ENCODE assay signal across 22 mouse cellular contexts in the genomic region with DNA sequence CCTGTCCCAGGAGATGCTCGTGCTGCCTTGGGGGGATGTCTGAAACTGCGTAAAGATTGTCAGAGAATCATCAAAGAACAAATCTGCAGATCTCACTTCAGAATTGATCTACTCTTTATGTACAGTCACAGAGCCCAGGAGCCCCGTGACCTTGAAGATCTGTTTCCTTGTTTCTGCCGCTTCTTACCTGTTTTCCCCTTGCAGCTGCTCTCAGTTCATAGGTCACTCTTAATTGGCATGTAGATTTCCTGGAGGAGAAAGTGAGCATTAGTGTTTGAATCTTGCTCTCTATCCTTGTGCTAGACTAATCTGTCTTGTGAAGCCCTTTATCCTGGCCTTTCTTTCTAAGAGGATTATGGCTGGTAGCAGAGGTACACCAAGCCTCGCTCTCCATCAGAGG. TPM values are rescaled to one million over a fixed set of nuclear protein-coding genes. Genes with fewer than 3 reads are reported as not detected.
DNase-seq lines count a peak whose midpoint lies in the region; ATAC-seq and TF ChIP-seq lines count a peak whose summit lies in the region.
"Had no signal": no experiment of that assay in that cellular context is flagged by ENCODE, and none has a peak within 500 bp of the region (broad histone marks: within the 10 kb centered on the region; RNA-seq: fewer than 3 reads in every experiment).

No protein-coding gene starts in this region.

- 67% methylated on average over 5 of the region's 5 CpGs for WGBS in midbrain, embryonic 11.5 days
- 56% methylated on average over 5 of the region's 5 CpGs for WGBS in midbrain, embryonic 15.5 days
- 87% methylated on average over 5 of the region's 5 CpGs for WGBS in intestine, embryonic 15.5 days
- WGBS in small intestine, adult 2 months, result 33% methylated on average over 5 of the region's 5 CpGs
- 94% methylated on average over 5 of the region's 5 CpGs for WGBS in kidney, embryonic 14.5 days

- no peaks in the 10 kb centered on the region for H3K9me3 ChIP-seq in midbrain, embryonic 11.5 days (ENCODE audit: control insufficient read depth, low read length)
- H3K9me3 ChIP-seq in midbrain, embryonic 15.5 days, result no peaks in the 10 kb centered on the region
- no peaks in the 10 kb centered on the region for H3K9me3 ChIP-seq in intestine, embryonic 15.5 days
- H3K9me3 ChIP-seq in kidney, embryonic 14.5 days (ENCODE audit: control insufficient read depth, low read length), result no peaks in the 10 kb centered on the region
- H3K9me3 ChIP-seq: forebrain, embryonic 10.5 days; forebrain, embryonic 13.5 days; hindbrain, embryonic 10.5 days; hindbrain, embryonic 13.5 days had no signal

- H3K27me3 ChIP-seq in midbrain, embryonic 11.5 days (ENCODE audit: control insufficient read depth, insufficient read depth, low read length), result no peaks in the 10 kb centered on the region
- H3K27me3 ChIP-seq in midbrain, embryonic 15.5 days (replicated peaks), result no peaks in the 10 kb centered on the region
- no peaks in the 10 kb centered on the region for H3K27me3 ChIP-seq in intestine, embryonic 15.5 days (replicated peaks)
- H3K27me3 ChIP-seq in small intestine, adult 2 months (ENCODE audit: control insufficient read depth, insufficient read depth, low read length), result no peaks in the 10 kb centered on the region
- no peaks in the 10 kb centered on the region for H3K27me3 ChIP-seq in kidney, embryonic 14.5 days (ENCODE audit: control insufficient read depth, insufficient read depth, low read length)
- H3K27me3 ChIP-seq: forebrain, embryonic 13.5 days had no signal

- no peak for TF ChIP-seq POLR2A in small intestine, adult 2 months (IDR thresholded peaks at IDR 0.05; ENCODE audit: low read depth, low read length)

- no peak for TF ChIP-seq CTCF in small intestine, adult 2 months (IDR thresholded peaks at IDR 0.05; ENCODE audit: extremely low read depth, insufficient read length, insufficient replicate concordance, low read depth, low read length)

- ATAC-seq in midbrain, embryonic 11.5 days (ENCODE audit: low FRiP score), result no peak
- no peak for ATAC-seq in midbrain, embryonic 15.5 days (replicated peaks)
- ATAC-seq in intestine, embryonic 15.5 days, result peak; percentile 72
- ATAC-seq in kidney, embryonic 14.5 days (ENCODE audit: low FRiP score, low TSS enrichment), result no peak
- ATAC-seq: forebrain, embryonic 13.5 days; forebrain, embryonic 16.5 days; hindbrain, embryonic 16.5 days had no signal

- peaks cover 11% of the 10 kb centered on the region for H3K36me3 ChIP-seq in midbrain, embryonic 11.5 days (ENCODE audit: control insufficient read depth, insufficient read depth, low read length)
- H3K36me3 ChIP-seq in midbrain, embryonic 15.5 days (replicated peaks), result peaks cover 33% of the 10 kb centered on the region
- peaks cover 24% of the 10 kb centered on the region for H3K36me3 ChIP-seq in intestine, embryonic 15.5 days
- H3K36me3 ChIP-seq in small intestine, adult 2 months (ENCODE audit: control insufficient read depth, insufficient read depth, low read length), result peaks cover 71% of the 10 kb centered on the region
- H3K36me3 ChIP-seq in kidney, embryonic 14.5 days (ENCODE audit: control insufficient read depth, insufficient read depth, low read length), result peaks cover 83% of the 10 kb centered on the region

- no peak overlapping the region for H3K9ac ChIP-seq in midbrain, embryonic 11.5 days (ENCODE audit: low read length)
- no peak overlapping the region for H3K9ac ChIP-seq in midbrain, embryonic 15.5 days
- no peak overlapping the region for H3K9ac ChIP-seq in intestine, embryonic 15.5 days
- no peak overlapping the region for H3K9ac ChIP-seq in kidney, embryonic 14.5 days (ENCODE audit: low read depth, low read length)
- H3K9ac ChIP-seq: forebrain, embryonic 13.5 days; hindbrain, embryonic 13.5 days had no signal

- no peak overlapping the region for H3K27ac ChIP-seq in midbrain, embryonic 11.5 days (ENCODE audit: low read depth, low read length)
- no peak overlapping the region for H3K27ac ChIP-seq in midbrain, embryonic 15.5 days
- H3K27ac ChIP-seq in intestine, embryonic 15.5 days, result no peak overlapping the region
- H3K27ac ChIP-seq in small intestine, adult 2 months (ENCODE audit: insufficient read depth, low read depth, low read length), result peak overlapping the region; percentile 55
- H3K27ac ChIP-seq in kidney, embryonic 14.5 days (ENCODE audit: low read depth, low read length), result no peak overlapping the region
- H3K27ac ChIP-seq: forebrain, embryonic 10.5 days; forebrain, embryonic 13.5 days; heart, adult 2 months; hindbrain, embryonic 10.5 days; hindbrain, embryonic 13.5 days had no signal

- H3K4me2 ChIP-seq in midbrain, embryonic 11.5 days, result no peak overlapping the region
- no peak overlapping the region for H3K4me2 ChIP-seq in midbrain, embryonic 15.5 days
- H3K4me2 ChIP-seq in intestine, embryonic 15.5 days (replicated peaks), result no peak overlapping the region
- no peak overlapping the region for H3K4me2 ChIP-seq in kidney, embryonic 14.5 days (replicated peaks; ENCODE audit: low read depth, low read length)
- H3K4me2 ChIP-seq: forebrain, embryonic 13.5 days; heart, embryonic 11.5 days; hindbrain, embryonic 13.5 days had no signal

- DNase-seq in midbrain, embryonic 11.5 days (ENCODE audit: low spot score, missing footprints), result peak; percentile 4
- DNase-seq in retina, embryonic 14.5 days (ENCODE audit: low spot score), result peak; percentile 7
- no peak for DNase-seq in cerebellum, adult 11-12 months
- no peak for DNase-seq in neural tube, embryonic 10.5 days (ENCODE audit: extremely low spot score, low spot score)
- DNase-seq: adrenal gland, postnatal 14 days; cerebellum, adult 18-20 months; cerebellum, adult 9-10 months; cerebellum, postnatal 14 days; gastrocnemius, postnatal 10 days; gastrocnemius, postnatal 36 days; heart, adult 2 months had no signal

- no peaks in the 10 kb centered on the region for H3K4me1 ChIP-seq in midbrain, embryonic 11.5 days (ENCODE audit: control insufficient read depth, insufficient read depth, low read length)
- peaks cover 5% of the 10 kb centered on the region; the same call in 1 of the 2 replicates for H3K4me1 ChIP-seq in midbrain, embryonic 15.5 days
- H3K4me1 ChIP-seq in intestine, embryonic 15.5 days (replicated peaks), result no peaks in the 10 kb centered on the region
- H3K4me1 ChIP-seq in small intestine, adult 2 months (ENCODE audit: control insufficient read depth, insufficient read depth, insufficient read length, low read length), result peaks cover 8% of the 10 kb centered on the region; the same call in 1 of the 2 replicates
- H3K4me1 ChIP-seq in kidney, embryonic 14.5 days (ENCODE audit: control insufficient read depth, insufficient read depth, low read length), result no peaks in the 10 kb centered on the region
- H3K4me1 ChIP-seq: forebrain, embryonic 10.5 days; forebrain, embryonic 13.5 days; hindbrain, embryonic 10.5 days; hindbrain, embryonic 13.5 days had no signal

- H3K4me3 ChIP-seq in midbrain, embryonic 11.5 days (ENCODE audit: low read depth, low read length), result no peak overlapping the region
- H3K4me3 ChIP-seq in midbrain, embryonic 15.5 days, result no peak overlapping the region
- H3K4me3 ChIP-seq in intestine, embryonic 15.5 days (replicated peaks), result no peak overlapping the region
- no peak overlapping the region for H3K4me3 ChIP-seq in small intestine, adult 2 months (ENCODE audit: low read depth, low read length)
- H3K4me3 ChIP-seq in kidney, embryonic 14.5 days (ENCODE audit: low read length), result no peak overlapping the region
- H3K4me3 ChIP-seq: forebrain, embryonic 10.5 days; forebrain, embryonic 13.5 days; heart, adult 2 months; hindbrain, embryonic 10.5 days; hindbrain, embryonic 13.5 days had no signal

RNA-seq across cellular contexts. Expression of a gene that starts 26.2 kb away (rescaled TPM):
- 0.19 TPM in 1 of 2 replicates, not detected in the other for polyA plus RNA-seq in midbrain, embryonic 11.5 days (2014; fragmentation: Nextera tagmentation; extraction: Ambion mirVana)
- polyA plus RNA-seq in midbrain, embryonic 15.5 days (2015; fragmentation: Nextera tagmentation; extraction: Ambion mirVana), result 0.53 and 1.6 TPM in 2 replicates
- polyA plus RNA-seq in intestine, embryonic 15.5 days (2015; fragmentation: Nextera tagmentation; extraction: Ambion mirVana), result 0.53 and 0.94 TPM in 2 replicates
- not detected in 2 replicates for polyA plus RNA-seq in small intestine, adult 2 months (2012; rRNA removed)
- polyA plus RNA-seq in kidney, embryonic 14.5 days (2014; fragmentation: Nextera tagmentation; extraction: Ambion mirVana), result 0.26 TPM in 1 of 2 replicates, not detected in the other
- polyA plus RNA-seq: forebrain, embryonic 10.5 days; forebrain, embryonic 13.5 days; forebrain, embryonic 16.5 days; hindbrain, embryonic 10.5 days had no signal

RNA-seq across cellular contexts. Expression of a gene that starts 32.9 kb away (rescaled TPM):
- polyA plus RNA-seq in midbrain, embryonic 11.5 days (2014; fragmentation: Nextera tagmentation; extraction: Ambion mirVana), result 37.4 and 43.1 TPM in 2 replicates
- polyA plus RNA-seq in midbrain, embryonic 15.5 days (2015; fragmentation: Nextera tagmentation; extraction: Ambion mirVana), result 36.5 and 38.7 TPM in 2 replicates
- polyA plus RNA-seq in intestine, embryonic 15.5 days (2015; fragmentation: Nextera tagmentation; extraction: Ambion mirVana), result 39.5 and 41.5 TPM in 2 replicates
- 3.6 and 6.8 TPM in 2 replicates for polyA plus RNA-seq in small intestine, adult 2 months (2012; rRNA removed)
- 43.9 and 52.8 TPM in 2 replicates for polyA plus RNA-seq in kidney, embryonic 14.5 days (2014; fragmentation: Nextera tagmentation; extraction: Ambion mirVana)

RNA-seq across cellular contexts. Expression of a gene that starts 59.7 kb away (rescaled TPM):
- 14.5 and 15.5 TPM in 2 replicates for polyA plus RNA-seq in midbrain, embryonic 11.5 days (2014; fragmentation: Nextera tagmentation; extraction: Ambion mirVana)
- polyA plus RNA-seq in midbrain, embryonic 15.5 days (2015; fragmentation: Nextera tagmentation; extraction: Ambion mirVana), result 2.3 and 2.5 TPM in 2 replicates
- 22.3 and 23.5 TPM in 2 replicates for polyA plus RNA-seq in intestine, embryonic 15.5 days (2015; fragmentation: Nextera tagmentation; extraction: Ambion mirVana)
- 2.4 and 4.8 TPM in 2 replicates for polyA plus RNA-seq in small intestine, adult 2 months (2012; rRNA removed)
- polyA plus RNA-seq in kidney, embryonic 14.5 days (2014; fragmentation: Nextera tagmentation; extraction: Ambion mirVana), result 16.2 and 25.4 TPM in 2 replicates

Comparison
In these comparisons a context has a peak if more than half of its experiments do, and no peak if none do; other contexts are left out.
1. DNase-seq: peak in midbrain, embryonic 11.5 days (single experiment) and retina, embryonic 14.5 days (single experiment); none in cerebellum, adult 11-12 months (single experiment) and neural tube, embryonic 10.5 days (single experiment).